Mouse (Mus musculus) liver, adult 2 months (tissue): Measurements from ENCODE around the gene Mcm8. TPM values are rescaled to one million over a fixed set of nuclear protein-coding genes. Genes with fewer than 3 reads are reported as not detected.

ENCODE experiments used
- DNase-seq: peaks from one replicate; pipeline ENCODE4 v3.0.0-alpha.2; 2011; ENCODE audit warnings: low read depth, low spot score; ENCODE audit errors: extremely low read depth
- H3K27ac ChIP-seq: fragments of 200-500 bp; replicated peaks from 2 replicates; pipeline ENCODE4 v1.5.1; 2012; ENCODE audit warnings: low read depth, mild to moderate bottlenecking, control low read depth, inconsistent platforms, low read length; ENCODE audit not compliant: insufficient read depth
- H3K27me3 ChIP-seq: fragments of 200-500 bp; 2 replicates; pipeline ENCODE4 v1.6.1; 2012; ENCODE audit warnings: mild to moderate bottlenecking, moderate library complexity, low read length, inconsistent platforms; ENCODE audit not compliant: control insufficient read depth, insufficient read depth
- H3K36me3 ChIP-seq: fragments of 200-500 bp; 2 replicates; pipeline ENCODE4 v1.6.1; 2012; ENCODE audit warnings: low read length, inconsistent platforms; ENCODE audit not compliant: control insufficient read depth, insufficient read depth
- H3K4me1 ChIP-seq: fragments of 200-500 bp; 2 replicates; pipeline ENCODE4 v1.6.1; 2011; ENCODE audit warnings: low read length; ENCODE audit not compliant: control insufficient read depth, insufficient read depth
- H3K4me3 ChIP-seq: fragments of 200-500 bp; 2 replicates; pipeline ENCODE4 v1.5.1; 2011; ENCODE audit warnings: low read depth, mild to moderate bottlenecking, control low read depth, low read length, moderate library complexity; ENCODE audit not compliant: insufficient read depth
- H3K79me2 ChIP-seq: fragments of 200-500 bp; 2 replicates; pipeline ENCODE4 v1.6.1; 2012; ENCODE audit warnings: inconsistent platforms, mild to moderate bottlenecking, low read length, moderate library complexity; ENCODE audit not compliant: control insufficient read depth, insufficient read depth
- H3K9ac ChIP-seq: fragments of 200-500 bp; 2 replicates; pipeline ENCODE4 v1.6.1; 2012; ENCODE audit warnings: low read depth, mild to moderate bottlenecking, control low read depth, inconsistent platforms, low read length
- CTCF ChIP-seq: fragments of 200-500 bp; IDR thresholded peaks from 2 replicates; pipeline ENCODE4 v1.5.1; 2011; ENCODE audit warnings: low read depth, low read length, control low read depth
- POLR2A ChIP-seq: fragments of 200-500 bp; IDR thresholded peaks from 2 replicates; pipeline ENCODE4 v1.6.1; 2011; ENCODE audit warnings: low read length, control low read depth; ENCODE audit not compliant: insufficient read depth; ENCODE audit errors: extremely low read depth
- WGBS: fragments of 180-500 bp; shearing (Covaris S2); methylation state at CpG from one replicate; pipeline ENCODE4 v1.1.7; 2018; 5-methylcytosine and 5-hydroxymethylcytosine counted together
- polyA plus RNA-seq: library from polyadenylated mRNA; depleted of rRNA; stranded (reverse); fragments of >200 nt; gene quantifications from 2 replicates; pipeline ENCODE4 v1.2.3, GENCODE M21; 2012; rRNA removed
- total RNA-seq: library from RNA; depleted of rRNA; stranded (reverse); fragments of >200 nt; gene quantifications from 2 replicates; pipeline ENCODE4 v1.2.3, GENCODE M21; 2014; rRNA removed

Gene Mcm8
- total RNA-seq: 1.7 and 1.8 TPM in 2 replicates
- polyA plus RNA-seq: 0.54 and 0.66 TPM in 2 replicates

- TF ChIP-seq POLR2A (no peak), CTCF (peak; percentile 39; the same call in 1 of the 2 replicates)
- Histone ChIP-seq H3K27me3 (no peaks in the 10 kb centered on the region), H3K27ac (no peak within 1 kb of the TSS), H3K36me3 (peaks cover 10% of the 10 kb centered on the region), H3K79me2 (no peaks in the 10 kb centered on the region), H3K9ac (peak within 1 kb of the TSS; percentile 79), H3K4me3 (peak within 1 kb of the TSS; percentile 88), H3K4me1 (peaks cover 5% of the 10 kb centered on the region)
- peak; percentile 94 for DNase-seq
- under 1% methylated on average over 59 of the region's 59 CpGs for WGBS
Observed at GRCm38 (mm10) chr2:132815608-132816314, at the start of gene Mcm8, which contains the start of gene Trmt6. Gene Mcm8, plus strand, starts transcription at chr2:132816141. Gene Trmt6, minus strand, starts transcription at chr2:132816055.

- H3K4me3 ChIP-seq: no peak overlapping the region
- WGBS: 54% methylated on average over 1 of the region's 1 CpGs
- no peaks in the 10 kb centered on the region for H3K79me2 ChIP-seq
- TF ChIP-seq POLR2A (no peak), CTCF (no peak)
- no peaks in the 10 kb centered on the region for H3K27me3 ChIP-seq
- H3K4me1 ChIP-seq: no peaks in the 10 kb centered on the region
- H3K9ac ChIP-seq: no peak overlapping the region
- DNase-seq: no peak
- H3K36me3 ChIP-seq: no peaks in the 10 kb centered on the region
- no peak overlapping the region for H3K27ac ChIP-seq
Observed at GRCm38 (mm10) chr2:132770822-132771221, 45.1 kb upstream of the Mcm8 start.

GRCm38 (mm10) chr2:132780978-132781377 is 35.0 kb upstream of the Mcm8 start, which contains the start of gene Chgb:
Gene Chgb, plus strand, starts transcription at chr2:132781278.
- H3K4me1 ChIP-seq: no peaks in the 10 kb centered on the region
- no peak for TF ChIP-seq POLR2A
- TF ChIP-seq CTCF: no peak
- no peaks in the 10 kb centered on the region for H3K36me3 ChIP-seq
- peaks cover 4% of the 10 kb centered on the region for H3K27me3 ChIP-seq
- no peak for DNase-seq
- WGBS: 19% methylated on average over 4 of the region's 4 CpGs
- no peaks in the 10 kb centered on the region for H3K79me2 ChIP-seq
- no peak within 1 kb of the TSS for H3K27ac ChIP-seq
- no peak within 1 kb of the TSS for H3K9ac ChIP-seq
- no peak within 1 kb of the TSS for H3K4me3 ChIP-seq

- Histone ChIP-seq H3K9ac (no peak overlapping the region), H3K4me1 (no peaks in the 10 kb centered on the region), H3K27ac (no peak overlapping the region), H3K4me3 (no peak overlapping the region), H3K27me3 (peaks cover 4% of the 10 kb centered on the region), H3K36me3 (no peaks in the 10 kb centered on the region), H3K79me2 (no peaks in the 10 kb centered on the region)
- WGBS: 2% methylated on average over 41 of the region's 41 CpGs
- peak; percentile 16 for DNase-seq
- TF ChIP-seq CTCF: no peak
- TF ChIP-seq POLR2A: no peak
Observed at GRCm38 (mm10) chr2:132781439-132782068, 34.4 kb upstream of the Mcm8 start.

GRCm38 (mm10) chr2:132784039-132784438 is 31.9 kb upstream of the Mcm8 start:
- 64% methylated on average over 6 of the region's 6 CpGs for WGBS
- Histone ChIP-seq H3K27ac (no peak overlapping the region), H3K36me3 (no peaks in the 10 kb centered on the region), H3K4me3 (no peak overlapping the region), H3K27me3 (peaks cover 4% of the 10 kb centered on the region), H3K9ac (no peak overlapping the region), H3K4me1 (no peaks in the 10 kb centered on the region), H3K79me2 (no peaks in the 10 kb centered on the region)
- TF ChIP-seq CTCF (no peak), POLR2A (no peak)
- no peak for DNase-seq
